Mouse (Mus musculus): ENCODE data around the gene Etv2.

Gene Etv2

GRCm38 (mm10) chr7:30635752-30636151, at the start of gene Etv2:
Etv2 (minus strand) TSS chr7:30635852.
- DNase-seq (ENCODE audit: low read depth) = no peak

- DNase-seq (ENCODE audit: low read depth) = no peak
These were observed 47.8 kb upstream of the Etv2 start for GRCm38 (mm10) chr7:30683425-30683824.

- no peak for DNase-seq (ENCODE audit: low read depth)
These were observed 46.2 kb upstream of the Etv2 start for GRCm38 (mm10) chr7:30681897-30682296.

GRCm38 (mm10) chr7:30678263-30678975, 42.8 kb upstream of the Etv2 start:
- no peak for DNase-seq (ENCODE audit: low read depth)

GRCm38 (mm10) chr7:30671480-30671879, 35.8 kb upstream of the Etv2 start, which contains the start of gene Pmis2:
Pmis2 (minus strand) TSS chr7:30671605.
- no peak for DNase-seq (ENCODE audit: low read depth)

GRCm38 (mm10) chr7:30669229-30669628, 33.6 kb upstream of the Etv2 start:
- peak; percentile 52 for DNase-seq (ENCODE audit: low read depth)

GRCm38 (mm10) chr7:30665321-30665720, 29.7 kb upstream of the Etv2 start:
- no peak for DNase-seq (ENCODE audit: low read depth)

GRCm38 (mm10) chr7:30664529-30665200, 29.0 kb upstream of the Etv2 start, which contains the start of gene Haus5:
Haus5 (minus strand) TSS chr7:30664994.
- peak; percentile 92 for DNase-seq (ENCODE audit: low read depth)

- peak; percentile 99 for DNase-seq (ENCODE audit: low read depth)
These were observed 14.2 kb upstream of the Etv2 start, which contains the start of gene Rbm42 for GRCm38 (mm10) chr7:30649591-30650540. Rbm42 (minus strand) TSS chr7:30650317.

GRCm38 (mm10) chr7:30639083-30639482, 3.4 kb upstream of the Etv2 start:
- no peak for DNase-seq (ENCODE audit: low read depth)

- no peak for DNase-seq (ENCODE audit: low read depth)
These were observed 743 bp upstream of the Etv2 start for GRCm38 (mm10) chr7:30636395-30636794.

- DNase-seq (ENCODE audit: low read depth) = peak; percentile 45
These were observed 1.0 kb downstream of the Etv2 start for GRCm38 (mm10) chr7:30634621-30635020.

- no peak for DNase-seq (ENCODE audit: low read depth)
These were observed 1.8 kb downstream of the Etv2 start for GRCm38 (mm10) chr7:30633762-30634412.

- DNase-seq (ENCODE audit: low read depth) = no peak
These were observed 6.6 kb downstream of the Etv2 start for GRCm38 (mm10) chr7:30629013-30629412.

- DNase-seq (ENCODE audit: low read depth) = no peak
These were observed 9.0 kb downstream of the Etv2 start for GRCm38 (mm10) chr7:30626647-30627046.

- peak; percentile 81 for DNase-seq (ENCODE audit: low read depth)
These were observed 9.9 kb downstream of the Etv2 start, which contains the start of gene Cox6b1 for GRCm38 (mm10) chr7:30625530-30626384. Cox6b1 (minus strand) TSS chr7:30626151.

- DNase-seq (ENCODE audit: low read depth) = peak; percentile 38
These were observed 16.4 kb downstream of the Etv2 start for GRCm38 (mm10) chr7:30619202-30619601.

GRCm38 (mm10) chr7:30618658-30619057, 17.0 kb downstream of the Etv2 start:
- DNase-seq (ENCODE audit: low read depth) = no peak

- no peak for DNase-seq (ENCODE audit: low read depth)
These were observed 20.4 kb downstream of the Etv2 start for GRCm38 (mm10) chr7:30615049-30615760.

- no peak for DNase-seq (ENCODE audit: low read depth)
These were observed 21.2 kb downstream of the Etv2 start for GRCm38 (mm10) chr7:30614454-30614853.

Data from c-Kit-positive CD71-positive TER-119-negative erythroid progenitor cells, embryonic 14.5 days (primary cell).